Mouse (Mus musculus): ENCODE measurements around the gene Rfc1. TPM values are rescaled to one million over a fixed set of nuclear protein-coding genes. Genes with fewer than 3 reads are reported as not detected.
A peak's percentile ranks its signal among the peaks of the same experiment; 100 is the strongest.

Rfc1 gene
- polyA plus RNA-seq, 1 experiment from 2014 or later = 95.3 TPM

GRCm38 (mm10) chr5:65247296-65247695, 88.2 kb downstream of the Rfc1 start:
- no peaks in the 10 kb centered on the region for H3K4me1 ChIP-seq
- H3K27me3 ChIP-seq = no peaks in the 10 kb centered on the region
- 88% methylated on average over 3 of the region's 3 CpGs for WGBS
- H3K4me2 ChIP-seq = no peak overlapping the region
- H3K27ac ChIP-seq = no peak overlapping the region
- no peaks in the 10 kb centered on the region for H3K9me3 ChIP-seq (replicated peaks)
- H3K36me3 ChIP-seq = peaks cover 41% of the 10 kb centered on the region
- no peak overlapping the region for H3K4me3 ChIP-seq (replicated peaks)
- ATAC-seq (replicated peaks; ENCODE audit: low FRiP score) = no peak
- H3K9ac ChIP-seq = no peak overlapping the region

- no peak for ATAC-seq (replicated peaks; ENCODE audit: low FRiP score)
- WGBS = 45% methylated on average over 5 of the region's 5 CpGs
- H3K4me2 ChIP-seq = no peak overlapping the region
These were observed 92.7 kb downstream of the Rfc1 start for GRCm38 (mm10) chr5:65242740-65243139.

GRCm38 (mm10) chr5:65231289-65232003, 104.0 kb downstream of the Rfc1 start:
- no peak overlapping the region for H3K27ac ChIP-seq
- no peak overlapping the region for H3K4me2 ChIP-seq
- H3K9me3 ChIP-seq (replicated peaks) = no peaks in the 10 kb centered on the region
- H3K4me1 ChIP-seq = no peaks in the 10 kb centered on the region
- no peak overlapping the region for H3K9ac ChIP-seq
- no peak for ATAC-seq (replicated peaks; ENCODE audit: low FRiP score)
- 73% methylated on average over 12 of the region's 12 CpGs for WGBS
- no peak overlapping the region for H3K4me3 ChIP-seq (replicated peaks)
- H3K27me3 ChIP-seq = no peaks in the 10 kb centered on the region
- peaks cover 32% of the 10 kb centered on the region for H3K36me3 ChIP-seq

More at GRCm38 (mm10) chr5:65242740-65243139, 92.7 kb downstream of the Rfc1 start:
- H3K27ac ChIP-seq = no peak overlapping the region
- peaks cover 38% of the 10 kb centered on the region for H3K36me3 ChIP-seq
- H3K4me3 ChIP-seq (replicated peaks) = no peak overlapping the region
- H3K4me1 ChIP-seq = no peaks in the 10 kb centered on the region
- no peaks in the 10 kb centered on the region for H3K9me3 ChIP-seq (replicated peaks)
- no peak overlapping the region for H3K9ac ChIP-seq
- H3K27me3 ChIP-seq = no peaks in the 10 kb centered on the region

- Histone ChIP-seq H3K9ac (no peak overlapping the region), H3K27ac (no peak overlapping the region), H3K27me3 (no peaks in the 10 kb centered on the region), H3K36me3 (peaks cover 51% of the 10 kb centered on the region), H3K4me3 (replicated peaks) (no peak overlapping the region), H3K4me1 (no peaks in the 10 kb centered on the region), H3K9me3 (replicated peaks) (no peaks in the 10 kb centered on the region), H3K4me2 (no peak overlapping the region)
- ATAC-seq (replicated peaks; ENCODE audit: low FRiP score) = no peak
- 88% methylated on average over 5 of the region's 5 CpGs for WGBS
These were observed 111.4 kb downstream of the Rfc1 start for GRCm38 (mm10) chr5:65224056-65224455.

- Histone ChIP-seq H3K27ac (no peak overlapping the region), H3K9me3 (replicated peaks) (no peaks in the 10 kb centered on the region), H3K36me3 (peaks cover 33% of the 10 kb centered on the region), H3K9ac (no peak overlapping the region), H3K4me3 (replicated peaks) (no peak overlapping the region), H3K27me3 (no peaks in the 10 kb centered on the region), H3K4me2 (no peak overlapping the region), H3K4me1 (no peaks in the 10 kb centered on the region)
- ATAC-seq (replicated peaks; ENCODE audit: low FRiP score) = no peak
- 86% methylated on average over 7 of the region's 7 CpGs for WGBS
These were observed 114.4 kb downstream of the Rfc1 start for GRCm38 (mm10) chr5:65221037-65221436.

- H3K4me2 ChIP-seq = no peak overlapping the region
- no peak overlapping the region for H3K9ac ChIP-seq
- H3K4me1 ChIP-seq = no peaks in the 10 kb centered on the region
- H3K27ac ChIP-seq = no peak overlapping the region
- 88% methylated on average over 11 of the region's 11 CpGs for WGBS
- H3K9me3 ChIP-seq (replicated peaks) = no peaks in the 10 kb centered on the region
- H3K36me3 ChIP-seq = peaks cover 15% of the 10 kb centered on the region
- no peak overlapping the region for H3K4me3 ChIP-seq (replicated peaks)
- no peak for ATAC-seq (replicated peaks; ENCODE audit: low FRiP score)
- no peaks in the 10 kb centered on the region for H3K27me3 ChIP-seq
These were observed 117.9 kb downstream of the Rfc1 start for GRCm38 (mm10) chr5:65217305-65218269.

GRCm38 (mm10) chr5:65213321-65213720, 122.1 kb downstream of the Rfc1 start:
- ATAC-seq (replicated peaks; ENCODE audit: low FRiP score) = 0 out of 2 replicates have a peak, but pooled peaks have one; percentile 46
- WGBS = 27% methylated on average over 7 of the region's 7 CpGs
- Histone ChIP-seq H3K4me1 (no peaks in the 10 kb centered on the region), H3K36me3 (0 out of 2 replicates have a peak, but pooled peaks cover 5% of the 10 kb centered on the region), H3K4me2 (no peak overlapping the region), H3K9ac (no peak overlapping the region), H3K27ac (no peak overlapping the region), H3K27me3 (no peaks in the 10 kb centered on the region), H3K4me3 (replicated peaks) (no peak overlapping the region), H3K9me3 (replicated peaks) (no peaks in the 10 kb centered on the region)

Other genes starting within 250 kb of the Rfc1 start
- 0.15 and 0.31 TPM in 2 replicates for gene Tmem156, start 243.5 kb downstream of the Rfc1 start, polyA plus RNA-seq (2015; fragmentation: Nextera tagmentation; extraction: Ambion mirVana)
- 18.4 and 19.0 TPM in 2 replicates for gene Klhl5, start 228.1 kb downstream of the Rfc1 start, polyA plus RNA-seq (2015; fragmentation: Nextera tagmentation; extraction: Ambion mirVana)
- gene Wdr19, start 136.0 kb downstream of the Rfc1 start, polyA plus RNA-seq (2015; fragmentation: Nextera tagmentation; extraction: Ambion mirVana) = 9.9 and 13.7 TPM in 2 replicates
- gene Klb, start 12.6 kb upstream of the Rfc1 start, polyA plus RNA-seq (2015; fragmentation: Nextera tagmentation; extraction: Ambion mirVana) = 0.15 and 0.44 TPM in 2 replicates
- 1,013 and 1,049 TPM in 2 replicates for gene Rpl9, start 55.8 kb upstream of the Rfc1 start, polyA plus RNA-seq (2015; fragmentation: Nextera tagmentation; extraction: Ambion mirVana)
- gene Lias, start 55.8 kb upstream of the Rfc1 start, polyA plus RNA-seq (2015; fragmentation: Nextera tagmentation; extraction: Ambion mirVana) = 61.0 and 71.5 TPM in 2 replicates
- 92.0 and 97.3 TPM in 2 replicates for gene Ugdh, start 100.3 kb upstream of the Rfc1 start, polyA plus RNA-seq (2015; fragmentation: Nextera tagmentation; extraction: Ambion mirVana)
- gene Gm43552, start 157.2 kb upstream of the Rfc1 start, polyA plus RNA-seq (2015; fragmentation: Nextera tagmentation; extraction: Ambion mirVana) = not detected in 2 replicates
- gene Smim14, start 201.5 kb upstream of the Rfc1 start, polyA plus RNA-seq (2015; fragmentation: Nextera tagmentation; extraction: Ambion mirVana) = 96.9 and 107 TPM in 2 replicates
- gene Ube2k, start 201.6 kb upstream of the Rfc1 start, polyA plus RNA-seq (2015; fragmentation: Nextera tagmentation; extraction: Ambion mirVana) = 171 and 184 TPM in 2 replicates